In genomic region chr16:33056095-33056785, GRCm38 (mm10) we compare ENCODE assay signal across 8 mouse cellular contexts. TPM values are rescaled to one million over a fixed set of nuclear protein-coding genes. Genes with fewer than 3 reads are reported as not detected.
DNase-seq lines count a peak whose midpoint lies in the region; ATAC-seq lines count a peak whose summit lies in the region.

Gene Iqcg (minus strand): TSS chr16:33056218.
Gene Rpl35a (plus strand): TSS chr16:33056453.

- H3K27me3 ChIP-seq in megakaryocyte, embryonic 14.5 days (replicated peaks), result no peaks in the 10 kb centered on the region

- H3K36me3 ChIP-seq in megakaryocyte, embryonic 14.5 days (replicated peaks; ENCODE audit: low read length), result peaks cover 36% of the 10 kb centered on the region

- no peaks in the 10 kb centered on the region for H3K9me3 ChIP-seq in megakaryocyte, embryonic 14.5 days

- peak within 1 kb of the TSS; percentile 97 for H3K4me3 ChIP-seq in megakaryocyte, embryonic 14.5 days (replicated peaks)

- ATAC-seq in common myeloid progenitor, adult 5-6 weeks (replicated peaks; ENCODE audit: low read depth, poor library complexity, severe bottlenecking), result peak; percentile 93

- H3K4me1 ChIP-seq in megakaryocyte, embryonic 14.5 days, result peaks cover 44% of the 10 kb centered on the region

- peak; percentile 93 for DNase-seq in ZHBTc4 (ENCODE audit: low read depth, low spot score)
- peak; percentile 84 to 85 for DNase-seq in gastrocnemius, adult 8-10 months (ENCODE audit: low spot score in 2 of 2)
- DNase-seq in hindlimb bud, embryonic 11.5 days (ENCODE audit: extremely low spot score, low read depth, low spot score), result peak; percentile 93
- DNase-seq in left cerebral cortex, adult 8-10 months (ENCODE audit: low spot score in 2 of 2), result peak; percentile 78 to 88
- DNase-seq in right cerebral cortex, postnatal 10 days (ENCODE audit: low spot score in 2 of 2), result peak; percentile 92
- DNase-seq in urinary bladder, postnatal 25 days (ENCODE audit: low spot score), result peak; percentile 85

RNA-seq across cellular contexts. Expression of gene Iqcg, which starts in this region (rescaled TPM):
- total RNA-seq in common myeloid progenitor, adult 5-6 weeks (2017), result 0.55 and 4.6 TPM in 2 replicates
- total RNA-seq in gastrocnemius, adult 8-10 months (2022), result 1 to 10 TPM; 2.7 to 6.6 (median 3.9) TPM
- total RNA-seq in left cerebral cortex, adult 8-10 months (2022), result 1 to 10 TPM; 3.1 to 6.3 (median 4.9) TPM
- polyA plus RNA-seq in megakaryocyte, embryonic 14.5 days (2012; ENCODE audit: insufficient read depth, low replicate concordance), result 3.3 TPM in 1 of 2 replicates, not detected in the other

RNA-seq across cellular contexts. Expression of gene Rpl35a, which starts in this region (rescaled TPM):
- 2,000 and 2,611 TPM in 2 replicates for total RNA-seq in common myeloid progenitor, adult 5-6 weeks (2017)
- total RNA-seq in gastrocnemius, adult 8-10 months (2022), result 100 to 1,000 TPM; 247 to 303 (median 264) TPM
- total RNA-seq in left cerebral cortex, adult 8-10 months (2022), result 100 to 1,000 TPM; 315 to 399 (median 349) TPM
- polyA plus RNA-seq in megakaryocyte, embryonic 14.5 days (2012; ENCODE audit: insufficient read depth, low replicate concordance), result 18.9 and 136 TPM in 2 replicates

Comparison
In these comparisons a context has a peak if more than half of its experiments do, and no peak if none do; other contexts are left out.
1. Peak in every context shown above with its lines: DNase-seq, ATAC-seq and H3K4me3 ChIP-seq.